Mouse (Mus musculus) olfactory bulb, adult 2 months (tissue): ENCODE results near the gene Fnbp1. TPM values are rescaled to one million over a fixed set of nuclear protein-coding genes. Genes with fewer than 3 reads are reported as not detected.

Source experiments
- H3K27ac ChIP-seq: fragments of 200-500 bp; 2 replicates; pipeline ENCODE4 v1.5.1; 2012; ENCODE audit warnings: low read depth, low read length; ENCODE audit not compliant: insufficient read depth
- H3K4me1 ChIP-seq: fragments of 200-500 bp; 2 replicates; pipeline ENCODE4 v1.6.1; 2012; ENCODE audit warnings: low read length; ENCODE audit not compliant: control insufficient read depth, insufficient read depth
- H3K4me3 ChIP-seq: fragments of 200-500 bp; 2 replicates; pipeline ENCODE4 v1.5.1; 2012; ENCODE audit warnings: mild to moderate bottlenecking, low read depth, low read length, moderate library complexity; ENCODE audit not compliant: insufficient read depth
- CTCF ChIP-seq: fragments of 200-500 bp; IDR thresholded peaks from 2 replicates; pipeline ENCODE4 v1.5.1; 2012; ENCODE audit warnings: low read depth, mild to moderate bottlenecking, low read length, moderate library complexity; ENCODE audit not compliant: insufficient read depth
- POLR2A ChIP-seq: fragments of 200-500 bp; IDR thresholded peaks from 2 replicates; pipeline ENCODE4 v1.6.1; 2012; ENCODE audit warnings: mild to moderate bottlenecking, low read depth, low read length, moderate library complexity; ENCODE audit not compliant: insufficient read depth
- WGBS: fragments of 180-500 bp; shearing (Covaris S2); methylation state at CpG from one replicate; pipeline ENCODE4 v1.1.7; 2018; 5-methylcytosine and 5-hydroxymethylcytosine counted together
- polyA plus RNA-seq: library from polyadenylated mRNA; stranded (reverse); fragments of >200 nt; gene quantifications from 2 replicates; pipeline ENCODE4 v1.2.4, GENCODE M21; 2012; ENCODE audit warnings: low replicate concordance; ENCODE audit not compliant: missing spikeins, insufficient read depth, insufficient read length

Gene Fnbp1
- polyA plus RNA-seq, 1 experiment = 1,096 TPM

- 72% methylated on average over 5 of the region's 5 CpGs for WGBS
Observed at GRCm38 (mm10) chr2:31023940-31024339, 117.9 kb downstream of the Fnbp1 start.

DNA sequence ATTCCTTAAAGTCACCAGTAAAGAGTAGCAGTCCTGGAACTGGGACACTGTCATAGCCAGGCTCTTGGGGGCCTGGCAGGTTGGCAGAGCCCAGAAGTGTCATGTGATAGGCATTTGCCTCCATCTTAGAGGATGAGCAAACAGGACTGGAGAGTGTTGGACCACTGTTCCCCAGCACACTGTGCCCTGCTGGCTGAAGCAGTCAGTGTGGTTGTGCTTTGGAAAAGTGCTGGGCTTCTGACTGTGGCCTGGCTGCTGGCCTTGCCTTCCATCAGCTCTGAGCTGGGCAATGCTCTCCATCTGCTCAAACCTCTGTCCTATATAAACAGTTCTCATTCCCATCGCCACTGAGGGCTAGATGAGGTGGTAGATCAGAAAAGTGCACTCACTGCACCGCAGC lies 121.6 kb downstream of the Fnbp1 start:
- H3K4me3 ChIP-seq = no peak overlapping the region
- no peaks in the 10 kb centered on the region for H3K4me1 ChIP-seq
- no peak overlapping the region for H3K27ac ChIP-seq
- TF ChIP-seq POLR2A (no peak), CTCF (no peak)
- WGBS = 96% methylated on average over 2 of the region's 2 CpGs

More at GRCm38 (mm10) chr2:31023940-31024339, 117.9 kb downstream of the Fnbp1 start:
- Histone ChIP-seq H3K4me3 (no peak overlapping the region), H3K27ac (no peak overlapping the region), H3K4me1 (no peaks in the 10 kb centered on the region)
- TF ChIP-seq CTCF = no peak
- no peak for TF ChIP-seq POLR2A

GRCm38 (mm10) chr2:31019011-31019410 lies 122.8 kb downstream of the Fnbp1 start:
- no peaks in the 10 kb centered on the region for H3K4me1 ChIP-seq
- no peak overlapping the region for H3K4me3 ChIP-seq
- WGBS = 89% methylated on average over 8 of the region's 8 CpGs
- no peak for TF ChIP-seq POLR2A
- H3K27ac ChIP-seq = no peak overlapping the region

GRCm38 (mm10) chr2:31018519-31018918 lies 123.3 kb downstream of the Fnbp1 start:
- TF ChIP-seq CTCF = no peak
- TF ChIP-seq POLR2A = no peak
- WGBS = 87% methylated on average over 8 of the region's 8 CpGs
- no peaks in the 10 kb centered on the region for H3K4me1 ChIP-seq
- H3K27ac ChIP-seq = no peak overlapping the region
- H3K4me3 ChIP-seq = no peak overlapping the region

DNA sequence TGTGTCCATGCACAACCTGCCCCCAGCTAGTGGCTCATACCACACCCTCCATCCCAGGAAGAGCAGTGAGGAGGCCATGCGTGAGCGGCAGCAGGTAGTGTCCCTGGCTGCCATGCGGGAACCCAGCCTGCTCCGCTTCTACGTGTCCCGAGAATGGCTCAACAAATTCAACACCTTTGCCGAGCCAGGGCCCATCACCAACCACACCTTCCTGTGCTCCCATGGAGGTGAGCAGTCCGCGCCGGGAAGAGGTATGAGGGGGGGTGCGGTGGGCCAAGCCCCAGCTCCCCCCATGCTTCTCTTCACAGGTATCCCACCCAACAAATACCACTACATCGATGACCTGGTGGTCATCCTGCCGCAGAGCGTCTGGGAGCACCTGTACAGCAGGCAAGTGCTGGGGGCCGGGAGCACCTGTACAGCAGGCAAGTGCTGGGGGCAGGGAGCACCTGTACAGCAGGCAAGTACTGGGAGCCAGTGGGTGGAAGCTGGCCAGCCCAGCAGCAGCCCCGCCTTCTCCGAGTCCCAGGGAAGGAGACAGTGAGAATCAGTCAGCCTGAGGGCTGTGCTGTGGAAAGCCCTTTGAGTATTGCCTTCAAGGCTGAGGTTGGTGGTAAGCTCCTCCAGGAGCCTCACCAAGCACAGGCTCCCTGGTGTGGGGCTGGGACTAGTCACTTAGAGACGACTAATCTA lies 124.0 kb downstream of the Fnbp1 start:
- no peak overlapping the region for H3K4me3 ChIP-seq
- 94% methylated on average over 18 of the region's 18 CpGs for WGBS
- H3K27ac ChIP-seq = no peak overlapping the region
- TF ChIP-seq POLR2A (no peak), CTCF (no peak)
- no peaks in the 10 kb centered on the region for H3K4me1 ChIP-seq

GRCm38 (mm10) chr2:31013371-31014120 lies 128.3 kb downstream of the Fnbp1 start:
- H3K27ac ChIP-seq = no peak overlapping the region
- no peaks in the 10 kb centered on the region for H3K4me1 ChIP-seq
- WGBS = 77% methylated on average over 14 of the region's 14 CpGs
- H3K4me3 ChIP-seq = no peak overlapping the region
- TF ChIP-seq POLR2A (no peak), CTCF (no peak)

DNA sequence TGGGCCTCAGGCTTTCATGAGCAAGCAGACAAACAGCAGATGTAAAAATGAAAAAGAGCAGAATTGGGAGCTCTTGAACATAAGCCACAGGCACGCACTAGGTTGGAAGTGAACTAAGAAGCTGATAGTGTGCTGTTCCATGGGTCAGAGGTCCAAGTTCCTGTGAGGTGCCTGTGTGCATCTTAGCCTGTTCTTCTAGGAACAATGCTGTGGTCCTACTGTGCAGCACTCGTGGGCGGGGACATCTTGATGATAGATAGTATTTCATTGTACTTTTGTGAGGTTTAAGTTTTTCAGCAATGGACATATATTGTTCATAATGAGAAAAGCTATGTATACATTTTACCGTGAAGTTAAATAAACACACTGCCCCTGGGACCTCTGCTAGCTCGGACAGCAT lies 134.6 kb downstream of the Fnbp1 start:
- no peak overlapping the region for H3K27ac ChIP-seq
- 94% methylated on average over 5 of the region's 5 CpGs for WGBS
- H3K4me1 ChIP-seq = no peaks in the 10 kb centered on the region
- no peak for TF ChIP-seq CTCF
- TF ChIP-seq POLR2A = no peak
- no peak overlapping the region for H3K4me3 ChIP-seq

- 83% methylated on average over 5 of the region's 5 CpGs for WGBS
- no peaks in the 10 kb centered on the region for H3K4me1 ChIP-seq
- H3K27ac ChIP-seq = no peak overlapping the region
- no peak for TF ChIP-seq CTCF
- TF ChIP-seq POLR2A = no peak
- H3K4me3 ChIP-seq = no peak overlapping the region
Observed at GRCm38 (mm10) chr2:31006434-31006833, 135.4 kb downstream of the Fnbp1 start.

DNA sequence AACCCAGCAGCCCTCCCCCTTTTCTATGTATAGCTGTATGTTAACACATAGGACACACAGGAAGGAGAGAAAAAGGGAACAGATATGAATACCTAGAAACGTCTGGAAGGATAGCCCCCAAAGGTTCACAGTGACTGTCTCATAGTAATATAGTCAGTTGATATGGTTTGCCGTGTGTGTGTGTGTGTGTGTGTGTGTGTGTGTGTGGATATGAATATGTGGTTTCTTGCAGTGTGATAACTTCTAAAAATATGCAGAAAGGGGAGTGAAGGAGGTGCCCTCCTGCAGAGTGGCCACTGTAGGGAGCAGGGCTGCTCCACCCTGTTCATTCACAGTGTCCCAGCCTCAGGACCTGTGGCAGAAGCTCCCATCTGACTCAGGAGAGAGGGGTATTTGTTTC lies 136.4 kb downstream of the Fnbp1 start:
- TF ChIP-seq CTCF (no peak), POLR2A (no peak)
- 81% methylated on average over 2 of the region's 2 CpGs for WGBS
- Histone ChIP-seq H3K4me1 (no peaks in the 10 kb centered on the region), H3K27ac (no peak overlapping the region), H3K4me3 (no peak overlapping the region)
